Mouse (Mus musculus) CD4-positive, CD25-positive, alpha-beta regulatory T cell, adult 9 weeks (primary cell): ENCODE results near the gene Car6. TPM values are rescaled to one million over a fixed set of nuclear protein-coding genes. Genes with fewer than 3 reads are reported as not detected.

Experiments used
- polyA plus RNA-seq: library from polyadenylated mRNA; unstranded; fragments of 100-300 nt; shearing (Covaris generic); gene quantifications from one replicate; pipeline ENCODE4 v1.2.1, GENCODE M21; 2017

Gene Car6
- not detected for polyA plus RNA-seq

GRCm38 (mm10) chr4:150201232-150201631 is at the start of gene Car6:
Gene Car6 (minus strand): TSS chr4:150201332.

GRCm38 (mm10) chr4:150236521-150237481 is 35.7 kb upstream of the Car6 start, which contains the start of gene Eno1:
Gene Eno1 (plus strand): TSS chr4:150236721.

Other genes with a start within 250 kb of the Car6 start
- gene Spsb1, start 246.3 kb downstream of the Car6 start, polyA plus RNA-seq, result 6.2 TPM
- gene H6pd, start 192.3 kb downstream of the Car6 start, polyA plus RNA-seq, result 3.1 TPM
- 0.25 TPM for gene Gpr157, start 114.0 kb downstream of the Car6 start, polyA plus RNA-seq
- gene Slc2a5, start 82.0 kb downstream of the Car6 start, polyA plus RNA-seq, result not detected
- gene Slc2a7, start 52.4 kb downstream of the Car6 start, polyA plus RNA-seq, result not detected
- 1,247 TPM for gene Eno1, start 35.4 kb upstream of the Car6 start, polyA plus RNA-seq
- gene Rere, start 80.3 kb upstream of the Car6 start, polyA plus RNA-seq, result 24.3 TPM